ENCODE assay signal across 8 mouse cellular contexts in the genomic region with DNA sequence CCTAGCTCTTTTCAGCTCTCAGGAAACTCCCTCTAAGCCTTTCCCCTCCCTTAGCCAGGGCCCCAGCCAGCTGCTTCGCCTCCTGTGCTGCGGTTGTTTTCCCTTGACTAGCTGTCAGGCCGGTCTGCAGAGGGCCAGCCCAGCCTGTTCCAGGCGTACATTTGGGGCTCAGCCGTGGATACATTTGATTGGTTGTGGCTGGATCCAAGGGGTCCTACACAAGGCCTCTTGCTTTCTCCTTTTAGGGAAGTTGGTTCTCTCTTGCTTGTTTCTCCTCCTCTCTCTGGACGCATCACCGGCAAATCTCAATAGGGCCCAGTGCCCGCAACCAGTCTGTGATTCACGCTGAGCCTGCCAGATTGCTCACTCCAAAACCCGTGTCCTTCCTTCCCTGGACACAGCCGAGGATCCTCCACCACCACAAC. TPM values are rescaled to one million over a fixed set of nuclear protein-coding genes. Genes with fewer than 3 reads are reported as not detected.
DNase-seq lines count a peak whose midpoint lies in the region; ATAC-seq and TF ChIP-seq lines count a peak whose summit lies in the region.

No protein-coding gene starts in this region.

- peak; percentile 59 to 62 for DNase-seq in cerebellum, adult 2 months
- peak; percentile 77 for DNase-seq in kidney, postnatal 14 days
- peak; percentile 82 for DNase-seq in urinary bladder, postnatal 14 days (ENCODE audit: low spot score)
- no peak for DNase-seq in layer of hippocampus, adult 8-10 months (ENCODE audit: low spot score in 2 of 2)
- DNase-seq in thymus, postnatal 14 days = no peak

- no peak for TF ChIP-seq CTCF in cerebellum, adult 2 months (IDR thresholded peaks at IDR 0.05; ENCODE audit: borderline replicate concordance, insufficient read depth, low read depth, low read length)
- TF ChIP-seq CTCF in embryonic fibroblast, embryonic 13.5 days (IDR thresholded peaks at IDR 0.05; ENCODE audit: borderline replicate concordance, insufficient read depth, low read length) = no peak

- H3K9ac ChIP-seq in heart, embryonic 15.5 days = no peak overlapping the region
- no peak overlapping the region for H3K9ac ChIP-seq in midbrain, embryonic 15.5 days

- H3K27me3 ChIP-seq in cerebellum, adult 2 months (ENCODE audit: control insufficient read depth, insufficient read depth, low read length) = no peaks in the 10 kb centered on the region
- no peaks in the 10 kb centered on the region for H3K27me3 ChIP-seq in heart, embryonic 15.5 days
- no peaks in the 10 kb centered on the region for H3K27me3 ChIP-seq in midbrain, embryonic 15.5 days (replicated peaks)

- peaks cover 4% of the 10 kb centered on the region for H3K4me1 ChIP-seq in cerebellum, adult 2 months (ENCODE audit: control insufficient read depth, insufficient read depth, low read length)
- peaks cover 37% of the 10 kb centered on the region for H3K4me1 ChIP-seq in embryonic fibroblast, embryonic 13.5 days (ENCODE audit: control insufficient read depth, insufficient read depth, low read length)
- H3K4me1 ChIP-seq in heart, embryonic 15.5 days (replicated peaks) = peaks cover 55% of the 10 kb centered on the region
- H3K4me1 ChIP-seq in midbrain, embryonic 15.5 days = peaks cover 11% of the 10 kb centered on the region

- H3K4me2 ChIP-seq in heart, embryonic 15.5 days = 0 out of 2 replicates have a peak overlapping the region, but pooled peaks have one; percentile 19
- no peak overlapping the region for H3K4me2 ChIP-seq in midbrain, embryonic 15.5 days

- H3K27ac ChIP-seq in cerebellum, adult 2 months (ENCODE audit: insufficient read depth, low read length) = no peak overlapping the region
- peak overlapping the region; percentile 100 for H3K27ac ChIP-seq in embryonic fibroblast, embryonic 13.5 days (ENCODE audit: insufficient read depth, low read length)
- peak overlapping the region; percentile 87 for H3K27ac ChIP-seq in heart, embryonic 15.5 days
- peak overlapping the region; percentile 36; the same call in 1 of the 2 replicates for H3K27ac ChIP-seq in midbrain, embryonic 15.5 days

- H3K36me3 ChIP-seq in heart, embryonic 15.5 days = no peaks in the 10 kb centered on the region
- H3K36me3 ChIP-seq in midbrain, embryonic 15.5 days (replicated peaks) = no peaks in the 10 kb centered on the region

- WGBS in cerebellum, adult 2 months = 41% methylated on average over 11 of the region's 11 CpGs
- 18% methylated on average over 11 of the region's 11 CpGs for WGBS in heart, embryonic 15.5 days
- 10% methylated on average over 11 of the region's 11 CpGs for WGBS in midbrain, embryonic 15.5 days

- H3K4me3 ChIP-seq in cerebellum, adult 2 months (replicated peaks; ENCODE audit: insufficient read depth, low read depth, low read length) = no peak overlapping the region
- H3K4me3 ChIP-seq in embryonic fibroblast, embryonic 13.5 days (ENCODE audit: insufficient read depth, low read length) = no peak overlapping the region
- no peak overlapping the region for H3K4me3 ChIP-seq in heart, embryonic 15.5 days
- no peak overlapping the region for H3K4me3 ChIP-seq in midbrain, embryonic 15.5 days

- peak; percentile 78 for ATAC-seq in heart, embryonic 15.5 days (replicated peaks; ENCODE audit: insufficient number of reproducible peaks, insufficient read depth, low FRiP score, low read depth)
- peak; percentile 54 for ATAC-seq in midbrain, embryonic 15.5 days (replicated peaks)

- no peak for TF ChIP-seq POLR2A in cerebellum, adult 2 months (IDR thresholded peaks at IDR 0.05; ENCODE audit: borderline replicate concordance, insufficient read depth, low read length)
- TF ChIP-seq POLR2A in embryonic fibroblast, embryonic 13.5 days (IDR thresholded peaks at IDR 0.05; ENCODE audit: low read depth, low read length) = peak; percentile 58

- no peaks in the 10 kb centered on the region for H3K9me3 ChIP-seq in heart, embryonic 15.5 days (replicated peaks)
- H3K9me3 ChIP-seq in midbrain, embryonic 15.5 days = no peaks in the 10 kb centered on the region

RNA-seq across cellular contexts. Expression of a gene that starts 40.4 kb away (rescaled TPM):
- 64.4 and 67.5 TPM in 2 replicates for polyA plus RNA-seq in cerebellum, adult 2 months (2012; rRNA removed)
- 230 and 242 TPM in 2 replicates for polyA plus RNA-seq in embryonic fibroblast, embryonic 13.5 days (2011; ENCODE audit: insufficient read length, low read depth, missing spikeins)
- polyA plus RNA-seq in heart, embryonic 15.5 days (2015; fragmentation: Nextera tagmentation; extraction: Ambion mirVana) = 74.6 and 83.2 TPM in 2 replicates
- 23.9 and 25.7 TPM in 2 replicates for polyA plus RNA-seq in midbrain, embryonic 15.5 days (2015; fragmentation: Nextera tagmentation; extraction: Ambion mirVana)
- 10 to 100 TPM; 46.5 to 50.9 (median 50.4) TPM for total RNA-seq in layer of hippocampus, adult 8-10 months (2022)

Comparison
In these comparisons a context has a peak if more than half of its experiments do, and no peak if none do; other contexts are left out.
1. DNase-seq: peak in cerebellum, adult 2 months (2 of 2), kidney, postnatal 14 days (single experiment) and urinary bladder, postnatal 14 days (single experiment); none in layer of hippocampus, adult 8-10 months (0 of 2) and thymus, postnatal 14 days (single experiment).